Mouse (Mus musculus): ENCODE measurements around the gene Ppfia4. TPM values are rescaled to one million over a fixed set of nuclear protein-coding genes. Genes with fewer than 3 reads are reported as not detected.
A peak's percentile ranks its signal among the peaks of the same experiment; 100 is the strongest.
"Not testable (repeated sequence)": the region's sequence is repeated elsewhere in the genome, so short reads cannot be mapped to it uniquely, and the experiment has no call there.

Gene Ppfia4
- polyA plus RNA-seq, 1 experiment from 2014 or later = 3.5 TPM

DNA sequence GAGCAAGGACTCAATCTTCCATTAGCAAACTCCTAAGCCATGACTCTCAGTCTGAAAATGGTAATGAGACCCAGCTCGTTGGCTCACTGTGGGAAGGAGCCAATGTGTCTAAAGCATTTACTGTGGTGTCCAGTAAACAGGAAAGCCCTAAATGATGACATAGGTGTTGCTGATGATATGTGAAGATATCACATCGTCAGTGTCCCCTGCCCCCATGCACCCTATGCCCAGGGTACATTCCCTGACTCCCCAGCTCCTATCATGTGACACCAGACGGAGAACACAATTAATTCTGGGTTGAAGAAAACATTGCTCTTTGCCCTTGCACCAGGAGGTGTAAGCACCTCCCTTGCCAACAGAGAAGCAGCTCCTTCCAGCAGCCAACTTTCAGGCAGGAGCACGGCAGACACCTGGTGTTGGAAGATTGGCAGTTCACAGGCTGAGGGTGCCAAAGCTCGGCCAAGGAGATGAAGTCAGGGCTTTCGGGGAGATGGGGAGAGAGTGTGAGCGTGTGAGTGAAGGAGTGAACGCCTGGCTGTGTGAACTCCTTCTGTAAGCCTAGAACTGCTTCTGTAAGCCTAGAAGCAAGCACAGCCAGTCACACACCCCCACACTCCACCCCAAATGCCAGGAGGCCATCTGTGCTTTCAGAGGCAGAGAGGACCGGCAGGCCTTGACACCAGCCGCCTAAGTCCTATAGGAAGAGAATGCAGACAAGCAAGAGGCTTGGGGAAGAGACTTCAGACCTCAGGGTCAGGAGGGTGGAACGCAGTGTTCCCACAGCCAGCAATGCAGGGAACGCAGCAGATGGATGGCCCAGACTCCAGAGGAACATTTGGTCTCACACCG, 56.9 kb downstream of the Ppfia4 start:
- no peak for ATAC-seq
- 79% methylated on average over 13 of the region's 13 CpGs for WGBS
- no peaks in the 10 kb centered on the region for H3K9me3 ChIP-seq (replicated peaks)
- no peaks in the 10 kb centered on the region for H3K36me3 ChIP-seq (ENCODE audit: poor library complexity, severe bottlenecking)
- no peak overlapping the region for H3K4me3 ChIP-seq
- no peaks in the 10 kb centered on the region for H3K27me3 ChIP-seq
- peaks cover 30% of the 10 kb centered on the region for H3K4me1 ChIP-seq
- H3K27ac ChIP-seq = no peak overlapping the region
- no peak overlapping the region for H3K9ac ChIP-seq
- no peak overlapping the region for H3K4me2 ChIP-seq

DNA sequence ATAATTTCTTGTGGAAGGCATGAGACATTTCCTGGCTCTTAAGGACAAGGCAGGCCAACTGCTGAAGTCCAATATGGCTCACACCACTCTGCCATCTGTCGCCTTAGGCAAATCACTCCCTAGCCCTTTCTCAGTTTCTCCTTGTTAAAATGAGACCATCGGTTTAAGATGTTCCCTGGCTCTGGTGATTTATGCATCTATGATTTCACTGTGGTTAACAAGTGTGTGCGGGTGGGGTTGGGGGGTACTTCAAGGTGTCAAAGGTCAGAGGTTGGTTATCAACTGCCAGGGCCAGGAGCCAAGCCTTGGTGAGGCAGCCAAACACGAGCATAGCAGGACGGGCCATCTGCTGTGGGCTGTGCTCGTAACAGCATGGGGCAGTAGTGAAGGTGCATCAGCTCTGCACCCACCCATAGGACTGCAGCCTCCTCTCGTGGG, 58.2 kb downstream of the Ppfia4 start:
- H3K4me3 ChIP-seq = no peak overlapping the region
- no peaks in the 10 kb centered on the region for H3K27me3 ChIP-seq
- H3K4me1 ChIP-seq = peaks cover 30% of the 10 kb centered on the region
- peak overlapping the region; percentile 69 for H3K27ac ChIP-seq
- no peak overlapping the region for H3K9ac ChIP-seq
- no peaks in the 10 kb centered on the region for H3K36me3 ChIP-seq (ENCODE audit: poor library complexity, severe bottlenecking)
- no peak for ATAC-seq
- no peaks in the 10 kb centered on the region for H3K9me3 ChIP-seq (replicated peaks)
- no peak overlapping the region for H3K4me2 ChIP-seq
- 80% methylated on average over 7 of the region's 7 CpGs for WGBS

DNA sequence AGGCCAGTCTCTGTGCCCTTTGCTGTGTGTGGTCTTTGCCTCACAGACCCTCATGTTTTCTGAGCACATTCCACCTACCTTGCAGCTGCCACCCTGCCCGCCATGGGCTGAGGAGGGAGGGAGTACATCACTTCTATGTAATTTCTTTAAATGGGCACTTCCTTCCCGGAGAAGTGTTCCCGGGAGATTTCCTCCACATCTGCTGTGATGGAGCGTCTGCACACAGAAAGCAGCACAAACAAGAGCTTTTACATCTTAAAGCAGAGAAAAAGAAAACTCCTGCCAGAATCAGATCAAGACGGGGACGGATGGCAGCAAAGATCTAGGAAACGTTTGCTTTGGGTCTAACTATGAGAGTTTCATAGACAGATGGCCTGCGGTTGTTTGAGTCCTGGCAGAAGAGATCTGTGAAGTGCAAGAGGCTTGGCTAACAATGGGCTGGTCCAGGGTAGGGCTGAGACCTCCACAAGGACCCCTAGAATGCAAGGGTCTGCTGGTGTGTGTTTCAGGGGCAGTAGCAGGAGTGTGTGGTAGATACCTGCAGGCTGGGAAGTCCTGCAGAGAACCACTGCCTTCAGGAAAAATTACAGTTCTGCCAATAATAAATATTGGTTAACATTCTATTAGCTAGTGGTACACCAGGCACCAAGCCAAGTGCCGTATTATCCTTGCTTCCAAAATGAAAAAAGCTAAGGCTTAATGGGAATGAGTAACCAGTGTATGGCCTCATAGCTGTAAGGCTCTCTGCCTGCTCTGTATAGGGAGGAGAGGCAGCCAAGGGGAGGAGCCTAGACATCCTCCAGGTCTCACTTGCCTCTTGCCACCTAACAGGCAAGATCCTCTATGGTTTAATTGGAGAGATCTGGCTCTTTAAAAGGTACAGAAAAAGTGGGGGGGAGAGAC, 59.0 kb downstream of the Ppfia4 start:
- Histone ChIP-seq H3K4me1 (peaks cover 30% of the 10 kb centered on the region), H3K36me3 (ENCODE audit: poor library complexity, severe bottlenecking) (no peaks in the 10 kb centered on the region), H3K9ac (0 out of 2 replicates have a peak overlapping the region, but pooled peaks have one; percentile 3), H3K9me3 (replicated peaks) (no peaks in the 10 kb centered on the region), H3K4me3 (no peak overlapping the region), H3K27me3 (no peaks in the 10 kb centered on the region), H3K27ac (peak overlapping the region; percentile 69), H3K4me2 (no peak overlapping the region)
- ATAC-seq = peak; percentile 41; the same call in 1 of the 2 replicates
- WGBS = 57% methylated on average over 9 of the region's 9 CpGs

DNA sequence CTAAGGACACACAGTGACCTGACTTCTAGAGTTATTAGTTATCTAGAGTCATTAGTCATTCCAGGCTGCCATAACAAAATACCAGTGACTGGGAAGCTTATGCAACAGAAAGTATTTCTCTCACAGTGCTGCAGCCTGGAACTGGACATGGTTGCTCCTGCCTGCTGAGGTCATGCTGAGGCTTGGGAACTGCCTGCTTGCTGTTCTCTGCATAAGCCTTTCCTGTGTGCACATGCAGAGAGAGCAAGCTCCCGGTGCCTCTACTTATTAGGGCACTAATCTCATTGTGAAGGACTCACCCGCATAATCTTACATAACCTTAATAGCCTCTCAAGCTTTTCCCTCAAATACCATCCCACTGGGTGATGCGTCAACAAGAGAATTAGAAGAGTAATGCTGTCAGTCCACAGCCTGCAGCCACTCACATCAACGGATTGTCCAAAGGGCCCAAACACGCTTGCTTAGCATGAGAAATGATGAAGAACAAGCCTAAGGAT, 59.9 kb downstream of the Ppfia4 start:
- no peak overlapping the region for H3K4me2 ChIP-seq
- peaks cover 30% of the 10 kb centered on the region for H3K4me1 ChIP-seq
- ATAC-seq = no peak
- H3K9ac ChIP-seq = no peak overlapping the region
- 40% methylated on average over 5 of the region's 5 CpGs for WGBS
- H3K27ac ChIP-seq = peak overlapping the region; percentile 69; the same call in 1 of the 2 replicates
- no peaks in the 10 kb centered on the region for H3K9me3 ChIP-seq (replicated peaks)
- H3K27me3 ChIP-seq = no peaks in the 10 kb centered on the region
- no peaks in the 10 kb centered on the region for H3K36me3 ChIP-seq (ENCODE audit: poor library complexity, severe bottlenecking)
- no peak overlapping the region for H3K4me3 ChIP-seq

DNA sequence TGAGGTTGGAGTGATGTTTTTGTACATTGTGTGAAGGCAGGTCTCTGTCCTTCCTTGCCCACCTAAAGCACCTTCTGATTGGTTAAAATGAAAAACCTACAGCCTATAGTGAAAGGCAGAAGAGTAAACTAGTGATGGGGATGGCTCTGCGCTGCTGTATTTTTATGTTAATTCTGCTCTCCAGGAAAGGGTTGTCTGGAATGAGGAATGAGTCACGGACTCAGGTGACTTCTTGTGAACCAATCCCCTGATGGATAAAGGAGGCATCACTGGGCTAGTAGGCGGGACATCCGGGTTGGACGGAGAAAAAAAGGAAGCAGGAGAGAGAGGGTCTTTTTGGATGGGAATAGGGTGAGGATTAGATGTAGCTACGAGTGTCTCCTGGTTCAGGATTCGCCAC, 62.7 kb downstream of the Ppfia4 start:
- no peaks in the 10 kb centered on the region for H3K27me3 ChIP-seq
- no peaks in the 10 kb centered on the region for H3K9me3 ChIP-seq (replicated peaks)
- H3K4me1 ChIP-seq = peaks cover 24% of the 10 kb centered on the region
- 72% methylated on average over 7 of the region's 7 CpGs for WGBS
- H3K4me2 ChIP-seq = no peak overlapping the region
- no peak for ATAC-seq
- H3K36me3 ChIP-seq (ENCODE audit: poor library complexity, severe bottlenecking) = no peaks in the 10 kb centered on the region
- H3K27ac ChIP-seq = no peak overlapping the region
- H3K4me3 ChIP-seq = no peak overlapping the region
- no peak overlapping the region for H3K9ac ChIP-seq

DNA sequence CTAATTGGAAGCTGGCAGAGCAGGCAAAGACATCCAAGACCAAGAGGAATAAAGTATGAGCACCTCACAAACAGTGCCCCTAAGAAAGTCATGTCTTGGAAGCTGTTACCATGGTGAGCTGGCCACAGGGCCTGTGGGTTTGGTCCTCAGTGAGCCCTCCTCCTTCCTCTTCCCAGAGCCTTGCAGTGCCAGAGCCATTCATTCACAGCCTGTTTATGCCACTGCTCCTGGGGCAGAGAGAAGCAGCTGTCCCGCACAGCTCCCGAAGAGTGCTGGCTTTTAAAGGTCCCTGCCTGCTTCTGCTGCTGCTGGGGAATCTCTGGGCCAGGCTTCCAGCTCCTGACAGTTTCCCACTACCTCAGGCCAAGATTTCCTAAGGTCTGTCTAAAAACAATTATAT, 66.9 kb downstream of the Ppfia4 start:
- H3K9ac ChIP-seq = 0 out of 2 replicates have a peak overlapping the region, but pooled peaks have one; percentile 26
- 31% methylated on average over 2 of the region's 2 CpGs for WGBS
- H3K36me3 ChIP-seq (ENCODE audit: poor library complexity, severe bottlenecking) = no peaks in the 10 kb centered on the region
- H3K4me3 ChIP-seq = no peak overlapping the region
- no peak overlapping the region for H3K27ac ChIP-seq
- H3K27me3 ChIP-seq = no peaks in the 10 kb centered on the region
- H3K4me2 ChIP-seq = no peak overlapping the region
- ATAC-seq = peak; percentile 45; the same call in 1 of the 2 replicates
- H3K9me3 ChIP-seq (replicated peaks) = peaks cover 8% of the 10 kb centered on the region; the same call in 1 of the 2 replicates
- H3K4me1 ChIP-seq = no peaks in the 10 kb centered on the region

DNA sequence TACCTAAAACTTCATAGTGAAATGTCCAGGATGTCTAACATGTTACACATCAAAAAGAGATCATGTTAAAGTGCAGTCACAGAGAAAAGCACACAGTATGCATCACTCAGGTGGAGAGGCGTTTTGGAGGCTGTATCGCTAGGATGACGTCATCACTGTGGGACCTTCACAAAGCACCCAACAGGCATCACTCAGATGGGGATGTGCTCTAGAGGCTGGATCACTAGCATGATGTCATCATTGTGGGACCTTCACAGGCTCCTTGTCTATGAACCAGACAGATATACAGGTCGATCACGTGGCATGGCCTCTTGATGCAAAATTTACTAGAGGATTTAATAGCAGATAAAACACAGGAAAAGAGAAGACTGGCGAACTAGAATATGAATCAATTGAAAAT, 68.4 kb downstream of the Ppfia4 start:
- no peak overlapping the region for H3K4me2 ChIP-seq
- ATAC-seq = no peak
- H3K4me3 ChIP-seq = no peak overlapping the region
- H3K36me3 ChIP-seq (ENCODE audit: poor library complexity, severe bottlenecking) = no peaks in the 10 kb centered on the region
- H3K4me1 ChIP-seq = no peaks in the 10 kb centered on the region
- H3K9ac ChIP-seq = no peak overlapping the region
- H3K27ac ChIP-seq = no peak overlapping the region
- no peaks in the 10 kb centered on the region for H3K27me3 ChIP-seq
- peaks cover 13% of the 10 kb centered on the region; the same call in 1 of the 2 replicates for H3K9me3 ChIP-seq (replicated peaks)
- 90% methylated on average over 6 of the region's 6 CpGs for WGBS

DNA sequence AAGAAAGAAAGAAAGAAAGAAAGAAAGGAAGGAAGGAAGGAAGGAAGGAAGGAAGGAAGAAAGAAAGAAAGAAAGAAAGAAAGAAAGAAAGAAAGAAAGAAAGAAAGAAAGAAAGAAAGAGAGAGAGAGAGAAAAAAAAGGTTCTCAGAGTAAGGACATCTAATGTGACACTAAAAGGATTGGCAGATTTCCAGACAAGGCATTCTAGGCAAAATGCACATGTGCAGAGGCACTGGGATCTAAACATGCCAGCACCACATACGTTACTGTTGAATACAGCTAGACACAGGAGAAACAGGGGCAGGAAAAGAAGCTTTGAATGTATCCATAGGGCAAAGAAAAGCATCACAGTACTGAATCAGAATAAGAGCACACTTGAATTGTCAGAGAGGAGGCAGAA, 83.0 kb downstream of the Ppfia4 start:
- WGBS = 56% methylated on average over 1 of the region's 1 CpGs

More for the DNA sequence above, 83.0 kb downstream of the Ppfia4 start:
- not testable (repeated sequence) for H3K4me1 ChIP-seq; H3K9me3 ChIP-seq (replicated peaks); H3K4me2 ChIP-seq; H3K4me3 ChIP-seq; H3K27me3 ChIP-seq; H3K36me3 ChIP-seq (ENCODE audit: poor library complexity, severe bottlenecking); ATAC-seq; H3K9ac ChIP-seq; H3K27ac ChIP-seq

Other genes starting within 250 kb of the Ppfia4 start
- gene Chit1, start 221.7 kb downstream of the Ppfia4 start, polyA plus RNA-seq (2015; fragmentation: Nextera tagmentation; extraction: Ambion mirVana) = 0.17 TPM in 1 of 2 replicates, not detected in the other
- gene Chil1, start 150.8 kb downstream of the Ppfia4 start, polyA plus RNA-seq (2015; fragmentation: Nextera tagmentation; extraction: Ambion mirVana) = 2.0 and 3.2 TPM in 2 replicates
- not detected in 2 replicates for gene Mybph, start 139.5 kb downstream of the Ppfia4 start, polyA plus RNA-seq (2015; fragmentation: Nextera tagmentation; extraction: Ambion mirVana)
- 3.3 and 4.6 TPM in 2 replicates for gene Adora1, start 97.5 kb downstream of the Ppfia4 start, polyA plus RNA-seq (2015; fragmentation: Nextera tagmentation; extraction: Ambion mirVana)
- gene Myog, start 42.9 kb downstream of the Ppfia4 start, polyA plus RNA-seq (2015; fragmentation: Nextera tagmentation; extraction: Ambion mirVana) = not detected in 2 replicates
- 126 and 131 TPM in 2 replicates for gene Tmem183a, start 29.1 kb upstream of the Ppfia4 start, polyA plus RNA-seq (2015; fragmentation: Nextera tagmentation; extraction: Ambion mirVana)
- gene 4933406M09Rik, start 53.0 kb upstream of the Ppfia4 start, polyA plus RNA-seq (2015; fragmentation: Nextera tagmentation; extraction: Ambion mirVana) = not detected in 2 replicates
- 20.3 and 20.5 TPM in 2 replicates for gene Cyb5r1, start 72.6 kb upstream of the Ppfia4 start, polyA plus RNA-seq (2015; fragmentation: Nextera tagmentation; extraction: Ambion mirVana)
- 57.8 TPM in 2 replicates for gene Adipor1, start 82.5 kb upstream of the Ppfia4 start, polyA plus RNA-seq (2015; fragmentation: Nextera tagmentation; extraction: Ambion mirVana)
- 34.5 and 37.0 TPM in 2 replicates for gene Klhl12, start 122.6 kb upstream of the Ppfia4 start, polyA plus RNA-seq (2015; fragmentation: Nextera tagmentation; extraction: Ambion mirVana)
- gene Rabif, start 161.7 kb upstream of the Ppfia4 start, polyA plus RNA-seq (2015; fragmentation: Nextera tagmentation; extraction: Ambion mirVana) = 45.4 and 46.2 TPM in 2 replicates
- gene Mgat4e, start 216.8 kb upstream of the Ppfia4 start, polyA plus RNA-seq (2015; fragmentation: Nextera tagmentation; extraction: Ambion mirVana) = not detected in 2 replicates
- gene Kdm5b, start 227.2 kb upstream of the Ppfia4 start, polyA plus RNA-seq (2015; fragmentation: Nextera tagmentation; extraction: Ambion mirVana) = 95.4 and 96.5 TPM in 2 replicates